In the genomic region with DNA sequence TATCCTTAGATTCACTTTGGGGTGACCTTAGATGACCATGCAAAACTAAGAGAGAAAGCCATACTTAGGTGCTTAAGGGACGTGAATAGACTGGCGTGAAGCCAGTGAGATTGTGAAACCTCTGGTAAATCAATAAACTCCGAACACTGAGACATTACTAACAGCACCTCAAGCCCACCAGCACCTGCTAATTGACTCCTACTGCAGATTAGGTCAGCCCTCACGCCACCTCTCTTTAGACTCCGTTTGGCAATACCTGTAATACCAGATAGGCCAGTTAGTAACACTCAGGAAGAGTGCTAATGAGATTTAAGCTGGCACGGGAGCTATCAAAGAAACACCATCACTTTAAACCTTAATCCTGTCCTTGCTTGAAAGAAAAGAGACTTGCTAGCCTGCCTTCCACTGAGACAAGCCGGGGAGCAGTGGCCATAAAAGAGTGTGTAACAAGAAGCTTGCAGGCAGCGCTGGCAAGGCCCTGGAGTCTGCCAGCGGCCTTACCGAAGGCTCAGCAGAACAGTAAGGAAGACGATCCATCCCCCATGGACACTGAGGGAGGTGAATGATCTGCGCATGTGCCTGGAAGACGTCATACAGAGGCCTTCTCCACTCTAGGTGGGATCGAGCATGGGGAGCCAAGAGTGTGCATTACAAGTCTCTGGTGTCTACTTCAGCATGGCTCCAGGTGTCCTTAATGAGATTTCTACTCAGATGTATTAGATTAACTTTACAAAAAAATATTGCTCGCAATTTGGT, we compare ENCODE assay signal across 19 mouse cellular contexts.
DNase-seq lines count a peak whose midpoint lies in the region; ATAC-seq and TF ChIP-seq lines count a peak whose summit lies in the region.
"Had no signal": no experiment of that assay in that cellular context is flagged by ENCODE, and none has a peak within 500 bp of the region (broad histone marks: within the 10 kb centered on the region; RNA-seq: fewer than 3 reads in every experiment).

No protein-coding gene starts in this region.

- ATAC-seq in liver, embryonic 11.5 days (replicated peaks; ENCODE audit: low FRiP score) = no peak
- peak; percentile 82; the same call in 1 of the 2 replicates for ATAC-seq in limb, embryonic 13.5 days (ENCODE audit: low FRiP score, low read depth)
- ATAC-seq in forebrain, postnatal 0 days = no peak
- ATAC-seq: forebrain, embryonic 13.5 days; inflammation-experienced regulatory T-cells, adult 6 months had no signal

- H3K4me3 ChIP-seq in liver, adult 2 months (ENCODE audit: insufficient read depth, low read depth, low read length) = no peak overlapping the region
- H3K4me3 ChIP-seq in liver, embryonic 11.5 days (ENCODE audit: low read depth, low read length) = no peak overlapping the region
- no peak overlapping the region for H3K4me3 ChIP-seq in limb, embryonic 13.5 days
- H3K4me3 ChIP-seq in forebrain, postnatal 0 days (ENCODE audit: low read depth, low read length) = no peak overlapping the region
- H3K4me3 ChIP-seq: erythroblast, embryonic 14.5 days; forebrain, embryonic 13.5 days; heart, embryonic 12.5 days; hindbrain, embryonic 13.5 days; kidney, embryonic 15.5 days; midbrain, embryonic 12.5 days had no signal

- WGBS in liver, adult 2 months = 70% methylated on average over 15 of the region's 15 CpGs
- 65% methylated on average over 15 of the region's 15 CpGs for WGBS in liver, embryonic 11.5 days
- WGBS in limb, embryonic 13.5 days = 23% methylated on average over 15 of the region's 15 CpGs
- 51% methylated on average over 15 of the region's 15 CpGs for WGBS in forebrain, postnatal 0 days

- no peak for TF ChIP-seq CTCF in liver, adult 2 months (IDR thresholded peaks at IDR 0.05; ENCODE audit: low read depth, low read length)
- no peak for TF ChIP-seq CTCF in forebrain, postnatal 0 days (IDR thresholded peaks at IDR 0.05; ENCODE audit: low read depth)

- H3K9ac ChIP-seq in liver, adult 2 months (ENCODE audit: low read depth, low read length) = no peak overlapping the region
- H3K9ac ChIP-seq in liver, embryonic 11.5 days (ENCODE audit: low read depth, low read length) = no peak overlapping the region
- H3K9ac ChIP-seq in limb, embryonic 13.5 days = no peak overlapping the region
- no peak overlapping the region for H3K9ac ChIP-seq in forebrain, postnatal 0 days
- H3K9ac ChIP-seq: forebrain, embryonic 13.5 days; heart, embryonic 12.5 days; hindbrain, embryonic 13.5 days; kidney, embryonic 15.5 days; midbrain, embryonic 12.5 days had no signal

- H3K9me3 ChIP-seq in liver, embryonic 11.5 days (ENCODE audit: control insufficient read depth, low read length) = no peaks in the 10 kb centered on the region
- no peaks in the 10 kb centered on the region for H3K9me3 ChIP-seq in limb, embryonic 13.5 days
- H3K9me3 ChIP-seq in forebrain, postnatal 0 days (ENCODE audit: low read length) = no peaks in the 10 kb centered on the region
- H3K9me3 ChIP-seq: forebrain, embryonic 13.5 days; heart, embryonic 12.5 days; hindbrain, embryonic 13.5 days; kidney, embryonic 15.5 days; midbrain, embryonic 12.5 days had no signal

- TF ChIP-seq POLR2A in liver, adult 2 months (IDR thresholded peaks at IDR 0.05; ENCODE audit: extremely low read depth, insufficient read depth, low read length) = no peak

- H3K4me2 ChIP-seq in liver, embryonic 11.5 days = no peak overlapping the region
- H3K4me2 ChIP-seq in limb, embryonic 13.5 days (replicated peaks) = peak overlapping the region; percentile 38
- H3K4me2 ChIP-seq in forebrain, postnatal 0 days (ENCODE audit: low read depth) = no peak overlapping the region
- H3K4me2 ChIP-seq: forebrain, embryonic 13.5 days; heart, embryonic 12.5 days; hindbrain, embryonic 13.5 days; kidney, embryonic 15.5 days; midbrain, embryonic 12.5 days had no signal

- peak; percentile 54 for DNase-seq in liver, adult 2 months (ENCODE audit: extremely low read depth, low read depth, low spot score)
- no peak for DNase-seq in liver, embryonic 11.5 days (ENCODE audit: low spot score)
- DNase-seq in lung, postnatal 25 days (ENCODE audit: low spot score) = peak; percentile 44
- DNase-seq in thymus, postnatal 10 days (ENCODE audit: low spot score in 2 of 2) = no peak
- no peak for DNase-seq in forebrain, postnatal 0 days
- DNase-seq in kidney, postnatal 10 days = no peak
- DNase-seq: adrenal gland, postnatal 36 days; cerebellum, adult 8-10 months; heart, postnatal 14 days; right cerebral cortex, postnatal 25 days; thymus, postnatal 4 days had no signal

- H3K79me2 ChIP-seq in liver, adult 2 months (ENCODE audit: control insufficient read depth, insufficient read depth, low read length) = no peaks in the 10 kb centered on the region

- no peak overlapping the region for H3K27ac ChIP-seq in liver, adult 2 months (replicated peaks; ENCODE audit: insufficient read depth, low read depth, low read length)
- H3K27ac ChIP-seq in liver, embryonic 11.5 days (ENCODE audit: low read depth, low read length) = no peak overlapping the region
- peak overlapping the region; percentile 48; the same call in 1 of the 2 replicates for H3K27ac ChIP-seq in limb, embryonic 13.5 days
- no peak overlapping the region for H3K27ac ChIP-seq in forebrain, postnatal 0 days (ENCODE audit: low read depth, low read length)
- H3K27ac ChIP-seq: forebrain, embryonic 13.5 days; hindbrain, embryonic 13.5 days; kidney, embryonic 15.5 days; midbrain, embryonic 12.5 days had no signal

- H3K36me3 ChIP-seq in liver, adult 2 months (ENCODE audit: control insufficient read depth, insufficient read depth, low read length) = no peaks in the 10 kb centered on the region
- no peaks in the 10 kb centered on the region for H3K36me3 ChIP-seq in liver, embryonic 11.5 days (ENCODE audit: control insufficient read depth, insufficient read depth, low read length)
- H3K36me3 ChIP-seq in limb, embryonic 13.5 days = no peaks in the 10 kb centered on the region
- H3K36me3 ChIP-seq in forebrain, postnatal 0 days (ENCODE audit: insufficient read depth) = no peaks in the 10 kb centered on the region
- H3K36me3 ChIP-seq: heart, embryonic 12.5 days; hindbrain, embryonic 13.5 days; kidney, embryonic 15.5 days; midbrain, embryonic 12.5 days had no signal

- H3K4me1 ChIP-seq in liver, adult 2 months (ENCODE audit: control insufficient read depth, insufficient read depth, low read length) = peaks cover 2% of the 10 kb centered on the region; the same call in 1 of the 2 replicates
- no peaks in the 10 kb centered on the region for H3K4me1 ChIP-seq in liver, embryonic 11.5 days (replicated peaks; ENCODE audit: control insufficient read depth, insufficient read depth, low read length)
- H3K4me1 ChIP-seq in limb, embryonic 13.5 days = peaks cover 15% of the 10 kb centered on the region
- H3K4me1 ChIP-seq in forebrain, postnatal 0 days (ENCODE audit: insufficient read depth) = no peaks in the 10 kb centered on the region
- H3K4me1 ChIP-seq: forebrain, embryonic 13.5 days; hindbrain, embryonic 13.5 days; midbrain, embryonic 12.5 days had no signal

- H3K27me3 ChIP-seq in liver, adult 2 months (ENCODE audit: control insufficient read depth, insufficient read depth, low read length) = no peaks in the 10 kb centered on the region
- no peaks in the 10 kb centered on the region for H3K27me3 ChIP-seq in liver, embryonic 11.5 days (replicated peaks; ENCODE audit: control insufficient read depth, insufficient read depth, low read length)
- H3K27me3 ChIP-seq in limb, embryonic 13.5 days = no peaks in the 10 kb centered on the region
- no peaks in the 10 kb centered on the region for H3K27me3 ChIP-seq in forebrain, postnatal 0 days (ENCODE audit: insufficient read depth, low read length)
- H3K27me3 ChIP-seq: forebrain, embryonic 13.5 days; heart, embryonic 12.5 days; hindbrain, embryonic 13.5 days; kidney, embryonic 15.5 days; midbrain, embryonic 12.5 days had no signal

Comparison
In these comparisons a context has a peak if more than half of its experiments do, and no peak if none do; other contexts are left out.
1. DNase-seq: peak in liver, adult 2 months (single experiment) and lung, postnatal 25 days (single experiment); none in liver, embryonic 11.5 days (single experiment), thymus, postnatal 10 days (0 of 2), forebrain, postnatal 0 days (single experiment) and kidney, postnatal 10 days (single experiment).